15 mouse cellular contexts compared by ENCODE assay signal in genomic region chr2:93410899-93411570, GRCm38 (mm10). TPM values are rescaled to one million over a fixed set of nuclear protein-coding genes. Genes with fewer than 3 reads are reported as not detected.
DNase-seq lines count a peak whose midpoint lies in the region; ATAC-seq lines count a peak whose summit lies in the region.
"Had no signal": no experiment of that assay in that cellular context is flagged by ENCODE, and none has a peak within 500 bp of the region (broad histone marks: within the 10 kb centered on the region; RNA-seq: fewer than 3 reads in every experiment).

No protein-coding gene starts in this region.

- no peaks in the 10 kb centered on the region for H3K9me3 ChIP-seq in midbrain, embryonic 12.5 days
- no peaks in the 10 kb centered on the region for H3K9me3 ChIP-seq in midbrain, embryonic 11.5 days (ENCODE audit: control insufficient read depth, low read length)
- no peaks in the 10 kb centered on the region for H3K9me3 ChIP-seq in forebrain, embryonic 16.5 days (ENCODE audit: control insufficient read depth, low read length)
- H3K9me3 ChIP-seq in neural tube, embryonic 14.5 days (ENCODE audit: control insufficient read depth, low read length): no peaks in the 10 kb centered on the region
- H3K9me3 ChIP-seq: embryonic facial prominence, embryonic 10.5 days; intestine, embryonic 15.5 days; limb, embryonic 12.5 days had no signal

- WGBS in midbrain, embryonic 12.5 days: 50% methylated on average over 12 of the region's 12 CpGs
- WGBS in midbrain, embryonic 11.5 days: 60% methylated on average over 12 of the region's 12 CpGs
- 14% methylated on average over 12 of the region's 12 CpGs for WGBS in forebrain, embryonic 16.5 days
- WGBS in neural tube, embryonic 14.5 days: 26% methylated on average over 12 of the region's 12 CpGs

- peak; percentile 28; the same call in 1 of the 2 replicates for ATAC-seq in midbrain, embryonic 12.5 days (ENCODE audit: low FRiP score, low read depth)
- no peak for ATAC-seq in midbrain, embryonic 11.5 days (ENCODE audit: low FRiP score)
- ATAC-seq in activated CD4-positive, CD25-positive, alpha-beta regulatory T cell, adult 4 months: peak; percentile 42
- peak; percentile 65 for ATAC-seq in forebrain, embryonic 16.5 days
- peak; percentile 33; the same call in 1 of the 2 replicates for ATAC-seq in neural tube, embryonic 14.5 days (ENCODE audit: low read depth)

- no peak overlapping the region for H3K4me3 ChIP-seq in midbrain, embryonic 12.5 days
- H3K4me3 ChIP-seq in midbrain, embryonic 11.5 days (ENCODE audit: low read depth, low read length): no peak overlapping the region
- no peak overlapping the region for H3K4me3 ChIP-seq in forebrain, embryonic 16.5 days (replicated peaks; ENCODE audit: low read length)
- H3K4me3 ChIP-seq in neural tube, embryonic 14.5 days (ENCODE audit: low read depth, low read length): no peak overlapping the region
- H3K4me3 ChIP-seq: embryonic facial prominence, embryonic 10.5 days; intestine, embryonic 15.5 days; limb, embryonic 12.5 days had no signal

- H3K4me1 ChIP-seq in midbrain, embryonic 12.5 days: peaks cover 12% of the 10 kb centered on the region; the same call in 1 of the 2 replicates
- H3K4me1 ChIP-seq in midbrain, embryonic 11.5 days (ENCODE audit: control insufficient read depth, insufficient read depth, low read length): no peaks in the 10 kb centered on the region; the same call in 1 of the 2 replicates
- H3K4me1 ChIP-seq in forebrain, embryonic 16.5 days (replicated peaks; ENCODE audit: control insufficient read depth, insufficient read depth, low read length): peaks cover 15% of the 10 kb centered on the region
- 0 out of 2 replicates have a peak, but pooled peaks cover 3% of the 10 kb centered on the region for H3K4me1 ChIP-seq in neural tube, embryonic 14.5 days (ENCODE audit: control insufficient read depth, insufficient read depth, low read length)

- H3K4me2 ChIP-seq in midbrain, embryonic 12.5 days (replicated peaks): no peak overlapping the region
- no peak overlapping the region for H3K4me2 ChIP-seq in midbrain, embryonic 11.5 days
- peak overlapping the region; percentile 18; the same call in 1 of the 2 replicates for H3K4me2 ChIP-seq in forebrain, embryonic 16.5 days (ENCODE audit: low read length)
- H3K4me2 ChIP-seq in neural tube, embryonic 14.5 days (ENCODE audit: low read depth, low read length): no peak overlapping the region
- H3K4me2 ChIP-seq: intestine, embryonic 15.5 days; limb, embryonic 12.5 days had no signal

- H3K27me3 ChIP-seq in midbrain, embryonic 12.5 days: peaks cover 19% of the 10 kb centered on the region; the same call in 1 of the 2 replicates
- H3K27me3 ChIP-seq in midbrain, embryonic 11.5 days (ENCODE audit: control insufficient read depth, insufficient read depth, low read length): no peaks in the 10 kb centered on the region
- no peaks in the 10 kb centered on the region for H3K27me3 ChIP-seq in forebrain, embryonic 16.5 days (replicated peaks; ENCODE audit: control insufficient read depth, insufficient read depth, low read length)
- H3K27me3 ChIP-seq in neural tube, embryonic 14.5 days (ENCODE audit: control insufficient read depth, insufficient read depth, low read length): no peaks in the 10 kb centered on the region
- H3K27me3 ChIP-seq: intestine, embryonic 15.5 days had no signal

- H3K27ac ChIP-seq in midbrain, embryonic 12.5 days (replicated peaks): no peak overlapping the region
- H3K27ac ChIP-seq in midbrain, embryonic 11.5 days (ENCODE audit: low read depth, low read length): no peak overlapping the region
- H3K27ac ChIP-seq in forebrain, embryonic 16.5 days (ENCODE audit: low read length): no peak overlapping the region
- H3K27ac ChIP-seq in neural tube, embryonic 14.5 days (ENCODE audit: low read depth, low read length): no peak overlapping the region
- H3K27ac ChIP-seq: embryonic facial prominence, embryonic 10.5 days; intestine, embryonic 15.5 days; limb, embryonic 12.5 days had no signal

- no peak for DNase-seq in midbrain, embryonic 11.5 days (ENCODE audit: low spot score, missing footprints)
- DNase-seq in frontal cortex, adult 2 months (ENCODE audit: extremely low spot score in 1 of 2, low spot score in 1 of 2): no peak
- DNase-seq in spleen, postnatal 4 days (ENCODE audit: low spot score in 2 of 2): no peak
- DNase-seq: cerebellum, adult 11-12 months; gastrocnemius, postnatal 10 days; kidney, postnatal 36 days; lung, adult 18-20 months; thymus, postnatal 4 days had no signal

- no peak overlapping the region for H3K9ac ChIP-seq in midbrain, embryonic 12.5 days (replicated peaks)
- H3K9ac ChIP-seq in midbrain, embryonic 11.5 days (ENCODE audit: low read length): no peak overlapping the region
- peak overlapping the region; percentile 7; the same call in 1 of the 2 replicates for H3K9ac ChIP-seq in forebrain, embryonic 16.5 days (replicated peaks; ENCODE audit: low read depth, low read length)
- H3K9ac ChIP-seq in neural tube, embryonic 14.5 days (replicated peaks; ENCODE audit: low read depth, low read length): no peak overlapping the region
- H3K9ac ChIP-seq: intestine, embryonic 15.5 days; limb, embryonic 12.5 days had no signal

- no peaks in the 10 kb centered on the region for H3K36me3 ChIP-seq in midbrain, embryonic 12.5 days
- no peaks in the 10 kb centered on the region for H3K36me3 ChIP-seq in midbrain, embryonic 11.5 days (ENCODE audit: control insufficient read depth, insufficient read depth, low read length)
- H3K36me3 ChIP-seq in forebrain, embryonic 16.5 days (ENCODE audit: control insufficient read depth, insufficient read depth): no peaks in the 10 kb centered on the region
- H3K36me3 ChIP-seq in neural tube, embryonic 14.5 days (ENCODE audit: control insufficient read depth, insufficient read depth, low read length): no peaks in the 10 kb centered on the region
- H3K36me3 ChIP-seq: embryonic facial prominence, embryonic 10.5 days; intestine, embryonic 15.5 days; limb, embryonic 12.5 days had no signal

RNA-seq across cellular contexts. Expression of gene Cd82, which starts 51.9 kb away (rescaled TPM):
- polyA plus RNA-seq in midbrain, embryonic 12.5 days (2016; fragmentation: Nextera tagmentation; extraction: Ambion mirVana): 8.5 and 8.8 TPM in 2 replicates
- 3.7 and 4.0 TPM in 2 replicates for polyA plus RNA-seq in midbrain, embryonic 11.5 days (2014; fragmentation: Nextera tagmentation; extraction: Ambion mirVana)
- 100 to 1,000 TPM; 408 to 719 TPM for polyA plus RNA-seq in activated CD4-positive, CD25-positive, alpha-beta regulatory T cell, adult 4 months (2017; shearing (Covaris generic))
- 18.3 and 22.1 TPM in 2 replicates for polyA plus RNA-seq in forebrain, embryonic 16.5 days (2015; fragmentation: Nextera tagmentation; extraction: Ambion mirVana)
- polyA plus RNA-seq in neural tube, embryonic 14.5 days (2014; fragmentation: Nextera tagmentation; extraction: Ambion mirVana): 8.1 and 11.9 TPM in 2 replicates
- 28.7 and 30.1 TPM in 2 replicates for polyA plus RNA-seq in frontal cortex, adult 2 months (2012; rRNA removed)

Comparison
In these comparisons a context has a peak if more than half of its experiments do, and no peak if none do; other contexts are left out.
1. RNA of gene Cd82, which starts 51.9 kb away (polyA plus RNA-seq): 408 to 719 TPM in activated CD4-positive, CD25-positive, alpha-beta regulatory T cell, adult 4 months; 28.7 to 30.1 TPM in frontal cortex, adult 2 months, 18.3 to 22.1 TPM in forebrain, embryonic 16.5 days, 8.5 to 8.8 TPM in midbrain, embryonic 12.5 days, 8.1 to 11.9 TPM in neural tube, embryonic 14.5 days and 3.7 to 4.0 TPM in midbrain, embryonic 11.5 days; every median in the first group is over 10 times any median in the second.